Mouse (Mus musculus) urinary bladder, adult 2 months (tissue): Measurements from ENCODE around the gene Gcnt4. TPM values are rescaled to one million over a fixed set of nuclear protein-coding genes. Genes with fewer than 3 reads are reported as not detected.

Experiments
- DNase-seq: peaks from one replicate; pipeline ENCODE4 v3.0.0; 2022; ENCODE audit warnings: low spot score
- polyA plus RNA-seq: library from polyadenylated mRNA; depleted of rRNA; stranded (reverse); fragments of >200 nt; gene quantifications from 2 replicates; pipeline ENCODE4 v1.2.3, GENCODE M21; 2012

Gcnt4 gene
- polyA plus RNA-seq, 1 experiment, result 0.39 TPM

DNA sequence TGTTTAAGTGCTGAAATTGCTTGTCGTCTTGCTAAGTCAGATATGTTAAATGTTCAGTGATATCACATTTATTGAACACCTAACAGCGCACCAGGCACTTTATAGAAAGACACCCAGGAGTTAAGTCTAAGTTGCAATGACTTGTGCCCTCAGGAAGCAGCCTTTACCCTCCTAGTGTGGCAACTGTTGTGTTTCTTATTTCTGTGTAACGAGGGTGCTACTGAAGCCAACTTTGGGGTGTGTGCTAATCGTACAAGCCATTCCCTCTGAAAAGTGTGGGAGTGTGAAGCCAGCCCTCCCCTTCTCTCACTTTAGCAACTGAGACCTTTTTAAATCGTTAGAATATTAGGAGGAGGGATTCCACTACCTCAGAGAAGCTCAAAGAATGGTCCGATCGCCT lies 23.2 kb downstream of the Gcnt4 start:
- DNase-seq, result no peak

DNA sequence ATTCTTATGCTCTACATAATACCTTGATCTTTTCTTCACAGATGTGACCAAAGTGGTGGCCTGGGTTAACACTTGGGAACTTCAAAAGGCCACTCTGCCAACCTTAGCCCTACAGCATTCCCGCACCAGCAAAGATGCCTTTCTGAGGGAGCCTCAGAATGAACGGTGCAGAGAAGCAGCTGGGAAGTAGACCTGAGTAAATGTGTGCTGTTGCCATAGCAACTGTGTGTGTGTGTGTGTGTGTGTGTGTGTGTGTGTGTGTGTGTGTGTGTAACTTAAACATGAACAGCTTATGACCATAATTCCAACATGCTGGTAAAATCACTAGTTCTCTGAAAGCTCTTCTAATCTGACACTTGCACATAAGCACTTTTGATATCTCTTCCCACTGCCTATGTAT lies 27.4 kb downstream of the Gcnt4 start:
- DNase-seq, result no peak

DNA sequence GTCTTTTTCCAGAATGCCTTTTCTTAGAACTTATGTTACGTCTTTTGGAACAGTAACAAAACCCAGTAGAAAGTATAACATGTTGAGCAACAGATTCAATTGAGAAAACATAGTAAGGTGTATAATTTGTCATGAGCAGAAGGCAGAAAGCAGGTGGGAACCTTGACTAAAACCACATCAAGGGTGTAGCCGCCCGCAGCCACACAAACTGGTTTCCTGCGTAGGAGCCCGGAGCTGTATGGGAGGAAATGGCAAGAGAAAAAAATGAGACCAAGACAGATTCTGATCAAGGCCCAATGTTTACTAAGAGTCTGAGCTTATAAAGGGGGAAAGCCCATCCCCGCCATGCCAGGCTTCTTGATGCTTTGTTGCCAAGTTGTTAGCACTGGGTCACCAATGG lies 32.0 kb downstream of the Gcnt4 start:
- DNase-seq, result no peak

DNA sequence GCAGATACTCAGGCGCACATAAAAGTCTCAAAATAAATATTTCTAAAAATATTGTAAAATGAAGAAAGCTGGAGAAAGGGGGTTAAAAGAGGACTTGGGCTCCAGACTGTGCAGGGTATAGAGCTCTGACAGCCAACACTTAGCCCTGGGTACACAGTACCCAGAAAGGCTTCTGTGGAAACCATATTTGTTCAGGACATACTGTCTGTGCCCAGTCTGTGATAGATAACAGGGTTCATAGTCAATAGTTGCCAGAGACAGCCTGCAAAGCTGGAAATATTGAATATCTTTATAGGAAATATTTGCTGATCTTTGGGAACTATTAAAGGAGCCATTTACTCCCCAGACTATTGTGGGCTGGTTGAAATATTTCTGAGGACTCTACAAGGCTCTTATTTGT lies 35.5 kb downstream of the Gcnt4 start:
- DNase-seq, result no peak

GRCm38 (mm10) chr13:96961366-96962157 lies 37.1 kb downstream of the Gcnt4 start:
- no peak for DNase-seq

DNA sequence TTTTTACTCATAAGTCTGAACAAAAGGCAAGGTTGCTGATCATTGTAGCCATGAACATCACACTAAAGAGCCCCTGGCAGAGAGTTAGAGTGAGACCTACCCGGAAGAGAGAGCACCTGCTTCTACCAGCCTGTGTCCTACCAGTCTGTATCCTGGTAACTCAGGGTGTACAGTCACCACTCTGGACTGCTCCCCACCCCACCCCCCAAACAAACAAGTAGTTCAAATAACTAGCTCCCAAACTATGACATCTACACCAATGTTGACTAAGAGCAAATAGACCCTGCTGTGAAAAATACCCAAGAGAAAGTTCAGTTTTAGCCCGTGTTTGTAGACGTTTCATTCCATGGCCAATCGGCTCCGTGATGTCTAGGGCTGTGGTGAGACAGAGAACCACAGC lies 38.3 kb downstream of the Gcnt4 start:
- no peak for DNase-seq

DNA sequence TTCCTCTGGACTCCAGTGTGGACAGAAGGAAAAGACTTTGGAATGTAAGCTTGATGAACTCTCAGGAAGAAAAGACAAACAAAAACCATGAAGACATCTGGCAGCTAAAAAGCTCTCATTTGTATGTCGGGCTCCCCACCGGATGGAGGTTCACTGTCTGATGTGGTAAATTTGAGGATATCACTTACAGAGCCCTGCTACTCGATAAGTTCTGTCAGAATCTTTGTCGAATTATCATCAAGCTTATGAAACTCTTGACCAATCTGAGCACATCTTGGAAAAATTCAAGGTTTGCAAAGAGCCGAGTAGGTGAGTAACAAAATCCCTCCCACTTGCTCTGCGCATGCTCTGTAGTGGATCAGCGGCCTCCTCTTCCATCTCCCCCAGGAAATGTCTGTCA lies 40.5 kb downstream of the Gcnt4 start:
- DNase-seq, result no peak

- DNase-seq, result no peak
These were observed 42.0 kb downstream of the Gcnt4 start for GRCm38 (mm10) chr13:96966210-96967089.

GRCm38 (mm10) chr13:96967091-96967490 lies 42.6 kb downstream of the Gcnt4 start:
- DNase-seq, result no peak

DNA sequence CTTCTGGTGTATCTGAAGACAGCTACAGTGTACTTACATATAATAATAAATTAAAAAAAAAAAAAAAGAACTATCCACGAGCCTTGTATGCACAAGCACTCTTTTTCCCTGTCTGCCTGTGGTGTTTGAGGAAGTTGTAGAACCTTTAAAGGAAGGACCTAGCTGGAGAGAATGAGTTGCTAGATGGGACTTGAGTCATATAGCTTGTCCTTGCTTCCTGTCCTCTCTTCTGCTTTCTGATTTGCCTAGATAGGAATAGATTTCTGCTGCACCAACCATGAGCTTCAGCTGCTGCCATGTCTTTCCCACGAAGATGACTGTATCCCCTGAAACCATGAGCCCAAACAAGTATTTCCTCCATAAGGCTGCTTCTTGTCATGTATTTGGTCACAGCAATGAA lies 43.3 kb downstream of the Gcnt4 start:
- no peak for DNase-seq

DNA sequence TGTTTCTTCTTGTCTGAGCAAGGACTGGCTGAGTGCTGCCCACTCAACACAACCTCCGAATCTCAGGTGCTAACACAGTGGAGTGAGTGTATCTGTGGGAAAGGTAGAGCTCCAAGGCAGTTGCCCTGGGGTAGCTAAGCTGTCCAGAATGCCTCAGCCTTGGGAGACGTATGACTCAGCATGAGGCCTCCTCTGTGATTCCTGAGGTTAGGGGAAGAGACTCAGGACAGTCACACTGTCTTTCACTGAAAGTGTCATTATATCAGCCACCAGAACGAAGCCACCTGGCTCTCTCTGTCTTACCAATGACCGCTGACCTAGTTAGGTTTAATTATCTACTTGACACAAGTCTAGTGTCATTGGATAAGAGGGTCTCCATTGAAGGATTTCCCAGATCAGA lies 46.6 kb downstream of the Gcnt4 start:
- no peak for DNase-seq

DNA sequence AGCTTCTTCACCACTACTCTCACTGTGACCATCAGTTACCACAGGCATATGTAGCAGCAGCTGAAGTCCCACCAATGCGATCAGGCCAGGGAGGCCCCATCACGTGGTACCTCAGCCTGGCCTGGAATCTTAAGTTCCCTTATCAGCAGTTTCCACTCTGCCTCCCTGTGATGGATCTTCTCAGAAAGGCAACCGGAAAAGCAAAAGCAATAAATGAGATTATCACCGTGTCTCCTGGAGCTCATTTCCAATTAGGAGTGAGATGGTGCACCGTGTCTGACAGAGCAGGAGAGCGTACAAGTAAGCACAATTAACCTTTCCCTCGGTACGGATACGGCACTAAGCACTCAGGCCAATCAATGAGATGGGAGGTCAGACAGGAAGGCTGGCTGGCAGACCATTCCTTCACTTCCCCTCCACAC lies 47.4 kb downstream of the Gcnt4 start:
- no peak for DNase-seq

DNA sequence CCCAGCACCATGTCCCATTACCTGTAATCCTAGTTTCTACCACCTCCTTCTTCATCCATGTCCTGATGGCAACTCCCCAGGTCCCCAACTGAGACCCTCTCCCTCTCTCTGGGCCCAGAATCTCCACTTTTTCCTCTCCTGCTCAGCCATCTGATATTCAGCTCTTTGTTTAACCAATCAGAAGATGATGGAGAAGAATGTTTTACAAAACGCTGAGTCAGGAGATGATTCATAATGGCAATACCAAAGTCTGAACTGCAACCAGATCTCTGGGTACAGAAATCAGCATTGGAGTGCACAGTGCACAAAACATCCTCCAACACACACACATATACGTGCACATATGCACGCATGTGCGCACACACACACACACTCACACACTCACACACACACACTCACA lies 48.8 kb downstream of the Gcnt4 start:
- DNase-seq, result no peak

- DNase-seq, result no peak
These were observed 52.6 kb downstream of the Gcnt4 start for GRCm38 (mm10) chr13:96976986-96977595.

- no peak for DNase-seq
These were observed 56.1 kb downstream of the Gcnt4 start for GRCm38 (mm10) chr13:96980561-96980960.

GRCm38 (mm10) chr13:96983251-96984126 lies 59.0 kb downstream of the Gcnt4 start:
- DNase-seq, result no peak

DNA sequence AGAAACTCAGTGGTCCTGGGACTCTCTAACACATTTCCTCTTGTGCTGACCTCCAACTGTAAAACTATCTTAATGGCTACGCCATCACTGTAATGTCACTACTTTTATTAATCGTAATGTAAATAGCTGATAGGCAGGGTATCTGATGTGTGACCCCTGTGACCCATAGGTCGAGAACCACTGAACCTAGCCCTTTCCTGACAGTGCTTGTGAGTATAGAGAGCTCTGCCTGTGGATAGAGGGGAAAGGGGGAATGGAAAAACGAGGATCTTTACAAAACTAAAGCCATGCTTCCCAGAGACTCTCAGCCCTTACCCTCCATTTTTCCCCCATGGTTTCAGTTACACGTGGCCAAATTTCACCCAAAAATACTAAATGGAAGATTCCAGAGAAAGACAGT lies 60.2 kb downstream of the Gcnt4 start:
- no peak for DNase-seq

DNA sequence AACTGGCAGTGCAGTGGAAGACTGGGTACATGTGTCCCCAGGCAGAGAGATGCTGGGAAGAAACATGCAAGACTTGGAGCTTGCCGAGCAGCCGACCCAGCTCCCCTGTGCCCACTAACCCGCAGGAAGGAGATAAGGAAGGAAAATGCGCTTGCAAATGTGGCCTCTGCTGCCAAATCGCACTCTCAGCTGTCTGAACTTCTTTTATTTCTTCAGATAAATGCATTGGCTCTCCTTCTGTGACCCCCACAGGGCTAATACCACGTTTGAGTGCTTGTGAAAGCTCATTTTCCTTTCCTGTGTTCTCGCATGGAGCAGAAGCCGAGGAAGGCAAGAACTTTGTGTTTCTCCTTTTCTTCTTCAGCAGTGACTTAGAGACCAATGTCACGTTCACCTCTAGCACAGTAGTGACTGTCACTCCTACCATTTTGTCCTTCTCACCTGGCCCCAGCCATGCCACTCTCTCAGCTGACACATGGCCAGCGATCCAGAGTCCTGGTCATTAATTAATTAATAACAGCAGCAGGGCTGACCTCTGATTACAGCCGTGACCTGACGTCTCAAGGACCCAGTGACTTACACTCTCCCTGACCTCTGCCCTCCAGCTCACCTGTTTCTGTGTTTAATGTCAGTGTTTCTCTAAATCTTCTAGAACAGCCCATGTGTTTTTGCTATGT lies 61.2 kb downstream of the Gcnt4 start:
- DNase-seq, result no peak

DNA sequence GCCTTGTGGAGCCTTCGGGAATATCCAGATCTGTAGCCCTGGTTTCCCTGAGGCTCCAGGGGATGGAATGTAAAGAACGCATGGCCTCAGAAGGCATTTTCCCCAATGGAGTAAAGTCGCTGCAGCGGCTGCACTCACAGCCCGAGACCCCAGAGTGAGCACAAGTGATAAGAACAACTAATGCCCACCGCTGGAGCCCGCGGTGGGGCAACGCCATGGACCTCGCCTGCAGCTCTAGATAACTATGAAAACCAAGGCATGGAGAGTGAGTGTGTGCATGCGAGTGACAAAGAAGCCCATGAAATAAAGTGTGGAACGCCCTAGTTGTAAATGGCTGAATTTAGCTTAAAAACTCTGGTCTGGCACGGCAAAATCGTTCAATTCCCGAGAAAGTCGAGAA lies 64.6 kb downstream of the Gcnt4 start:
- no peak for DNase-seq

GRCm38 (mm10) chr13:96990045-96990444 lies 65.6 kb downstream of the Gcnt4 start:
- DNase-seq, result no peak
